Mouse (Mus musculus) heart, postnatal 25 days (tissue): Measurements from ENCODE around the gene Dbn1. TPM values are rescaled to one million over a fixed set of nuclear protein-coding genes. Genes with fewer than 3 reads are reported as not detected.
A peak's percentile ranks its signal among the peaks of the same experiment; 100 is the strongest.

Source experiments
- DNase-seq: peaks from one replicate; pipeline ENCODE4 v3.0.0; 2022; ENCODE audit warnings: low spot score
- intact Hi-C: fragments of 180-260 bp; cut with DNase I; formaldehyde crosslinking; loops from one replicate; pipeline ENCODE4 v1.15.1; 2025
- total RNA-seq, 2 experiments: library from RNA; stranded (reverse); gene quantifications; 2 replicates each; pipeline ENCODE4 v1.2.3; 2021

Gene Dbn1
- total RNA-seq = 10 to 100 TPM; 10.6 to 10.8 TPM

GRCm38 (mm10) chr13:55487578-55488498 lies at the start of gene Dbn1:
Dbn1 (minus strand) TSS chr13:55488111.
- intact Hi-C loops = no loop called here
- no peak for DNase-seq

- peak; percentile 99 for DNase-seq
These were observed 48.6 kb upstream of the Dbn1 start, which contains the start of gene Ddx41 for GRCm38 (mm10) chr13:55536194-55537175. Ddx41 (minus strand) TSS chr13:55536658.

GRCm38 (mm10) chr13:55535796-55536193 lies 47.9 kb upstream of the Dbn1 start:
- DNase-seq = no peak
- intact Hi-C loops = loop anchor here (1.0 to 5.0 kb wide), 3 partner anchors 19 to 128 kb away; no protein-coding TSS in a partner anchor

More at GRCm38 (mm10) chr13:55536194-55537175, 48.6 kb upstream of the Dbn1 start, which contains the start of gene Ddx41:
- intact Hi-C loops = loop anchor here (1.0 to 5.0 kb wide), 3 partner anchors 20 to 129 kb away; no protein-coding TSS in a partner anchor

- DNase-seq = no peak
- intact Hi-C loops = loop anchor here (5.0 kb wide), 1 partner anchor 128 kb away; no protein-coding TSS in a partner anchor
These were observed 47.3 kb upstream of the Dbn1 start for GRCm38 (mm10) chr13:55535191-55535590.

GRCm38 (mm10) chr13:55529198-55529915 lies 41.4 kb upstream of the Dbn1 start, which contains the start of gene Dok3:
Dok3 (minus strand) TSS chr13:55529296.
- no peak for DNase-seq
- intact Hi-C loops = no loop called here

GRCm38 (mm10) chr13:55527834-55528772 lies 40.2 kb upstream of the Dbn1 start:
- intact Hi-C loops = no loop called here
- no peak for DNase-seq

GRCm38 (mm10) chr13:55527212-55527611 lies 39.3 kb upstream of the Dbn1 start:
- DNase-seq = no peak
- intact Hi-C loops = no loop called here

- no peak for DNase-seq
- intact Hi-C loops = no loop called here
These were observed 38.0 kb upstream of the Dbn1 start for GRCm38 (mm10) chr13:55525733-55526553.

- intact Hi-C loops = no loop called here
- DNase-seq = no peak
These were observed 36.2 kb upstream of the Dbn1 start for GRCm38 (mm10) chr13:55523951-55524600.

- peak; percentile 45 for DNase-seq
- intact Hi-C loops = no loop called here
These were observed 35.4 kb upstream of the Dbn1 start for GRCm38 (mm10) chr13:55523278-55523677.

GRCm38 (mm10) chr13:55522730-55523129 lies 34.8 kb upstream of the Dbn1 start:
- DNase-seq = peak; percentile 40
- intact Hi-C loops = no loop called here

- DNase-seq = no peak
- intact Hi-C loops = loop anchor here (1.0 kb wide), 1 partner anchor 98 kb away; no protein-coding TSS in a partner anchor
These were observed 31.7 kb upstream of the Dbn1 start for GRCm38 (mm10) chr13:55519606-55520005.

- intact Hi-C loops = loop anchor here (1.0 to 2.0 kb wide), 3 partner anchors 20 to 112 kb away; partner anchors contain the start of gene Ddx41
- DNase-seq = peak; percentile 59
These were observed 29.0 kb upstream of the Dbn1 start for GRCm38 (mm10) chr13:55516955-55517354.

- no peak for DNase-seq
- intact Hi-C loops = loop anchor here (2.0 kb wide), 1 partner anchor 43 kb away; no protein-coding TSS in a partner anchor
These were observed 25.9 kb upstream of the Dbn1 start for GRCm38 (mm10) chr13:55513828-55514227.

- peak; percentile 88 for DNase-seq
- intact Hi-C loops = loop anchor here (2.0 kb wide), 1 partner anchor 42 kb away; no protein-coding TSS in a partner anchor
These were observed 25.3 kb upstream of the Dbn1 start, which contains the start of gene Pdlim7 for GRCm38 (mm10) chr13:55513111-55513748. Pdlim7 (minus strand) TSS chr13:55513676.
